Mouse (Mus musculus) bone marrow macrophage, adult 2 months (primary cell): ENCODE data around the gene Stra6l. TPM values are rescaled to one million over a fixed set of nuclear protein-coding genes. Genes with fewer than 3 reads are reported as not detected.
A peak's percentile ranks its signal among the peaks of the same experiment; 100 is the strongest.

Experiments used
- H3K27ac ChIP-seq: 2 replicates; pipeline ENCODE4 v1.5.1; 2012; ENCODE audit warnings: low read depth, low read length; ENCODE audit not compliant: insufficient read depth
- H3K4me1 ChIP-seq: 2 replicates; pipeline ENCODE4 v1.6.1; 2012; ENCODE audit warnings: low read length; ENCODE audit not compliant: control insufficient read depth, insufficient read depth
- H3K4me3 ChIP-seq: 2 replicates; pipeline ENCODE4 v1.5.1; 2012; ENCODE audit warnings: mild to moderate bottlenecking, low read length, moderate library complexity; ENCODE audit not compliant: insufficient read depth
- CTCF ChIP-seq: IDR thresholded peaks from 2 replicates; pipeline ENCODE4 v1.5.1; 2012; ENCODE audit warnings: low read depth, mild to moderate bottlenecking, low read length, moderate library complexity
- POLR2A ChIP-seq: IDR thresholded peaks from 2 replicates; pipeline ENCODE4 v1.6.1; 2012; ENCODE audit warnings: mild to moderate bottlenecking, low read depth, low read length, borderline replicate concordance
- polyA plus RNA-seq: library from polyadenylated mRNA; stranded (reverse); fragments of >200 nt; gene quantifications from 2 replicates; pipeline ENCODE4 v1.2.4, GENCODE M21; 2012; ENCODE audit not compliant: missing spikeins, insufficient read depth, insufficient read length

The Stra6l gene
- polyA plus RNA-seq, 1 experiment = 0.82 TPM

GRCm38 (mm10) chr4:45820074-45820830 lies 28.2 kb upstream of the Stra6l start:
- Histone ChIP-seq H3K4me3 (peak overlapping the region; percentile 42; the same call in 1 of the 2 replicates), H3K27ac (no peak overlapping the region), H3K4me1 (peaks cover 2% of the 10 kb centered on the region; the same call in 1 of the 2 replicates)
- TF ChIP-seq CTCF = peak; percentile 84
- no peak for TF ChIP-seq POLR2A

- no peak for TF ChIP-seq POLR2A
- TF ChIP-seq CTCF = no peak
- Histone ChIP-seq H3K27ac (no peak overlapping the region), H3K4me3 (no peak overlapping the region), H3K4me1 (peaks cover 2% of the 10 kb centered on the region; the same call in 1 of the 2 replicates)
Observed at GRCm38 (mm10) chr4:45821995-45822394, 26.5 kb upstream of the Stra6l start.

GRCm38 (mm10) chr4:45822781-45823575 lies 25.5 kb upstream of the Stra6l start:
- Histone ChIP-seq H3K4me3 (no peak overlapping the region), H3K4me1 (peaks cover 2% of the 10 kb centered on the region; the same call in 1 of the 2 replicates), H3K27ac (no peak overlapping the region)
- TF ChIP-seq CTCF = no peak
- no peak for TF ChIP-seq POLR2A

GRCm38 (mm10) chr4:45824049-45824760 lies 24.3 kb upstream of the Stra6l start:
- Histone ChIP-seq H3K4me3 (no peak overlapping the region), H3K27ac (no peak overlapping the region), H3K4me1 (peaks cover 2% of the 10 kb centered on the region; the same call in 1 of the 2 replicates)
- TF ChIP-seq POLR2A (no peak), CTCF (no peak)

- TF ChIP-seq POLR2A (no peak), CTCF (no peak)
Observed at GRCm38 (mm10) chr4:45824761-45825556, 23.5 kb upstream of the Stra6l start.

GRCm38 (mm10) chr4:45826275-45827040 lies 22.0 kb upstream of the Stra6l start, which contains the start of gene Igfbpl1:
TSS of gene Igfbpl1 (minus strand) at chr4:45826923.
- H3K27ac ChIP-seq = no peak within 1 kb of the TSS
- H3K4me1 ChIP-seq = no peaks in the 10 kb centered on the region
- no peak for TF ChIP-seq POLR2A
- TF ChIP-seq CTCF = no peak
- no peak within 1 kb of the TSS for H3K4me3 ChIP-seq

More at GRCm38 (mm10) chr4:45824761-45825556, 23.5 kb upstream of the Stra6l start:
- Histone ChIP-seq H3K4me3 (no peak overlapping the region), H3K4me1 (no peaks in the 10 kb centered on the region), H3K27ac (no peak overlapping the region)

GRCm38 (mm10) chr4:45829907-45830759 lies 18.3 kb upstream of the Stra6l start:
- Histone ChIP-seq H3K4me1 (no peaks in the 10 kb centered on the region), H3K27ac (no peak overlapping the region), H3K4me3 (no peak overlapping the region)
- no peak for TF ChIP-seq CTCF
- TF ChIP-seq POLR2A = no peak

- TF ChIP-seq POLR2A (no peak), CTCF (no peak)
- Histone ChIP-seq H3K27ac (no peak overlapping the region), H3K4me3 (no peak overlapping the region), H3K4me1 (no peaks in the 10 kb centered on the region)
Observed at GRCm38 (mm10) chr4:45831996-45832395, 16.5 kb upstream of the Stra6l start.
